Comparison of ENCODE assay signal across 22 mouse cellular contexts in the genomic region with DNA sequence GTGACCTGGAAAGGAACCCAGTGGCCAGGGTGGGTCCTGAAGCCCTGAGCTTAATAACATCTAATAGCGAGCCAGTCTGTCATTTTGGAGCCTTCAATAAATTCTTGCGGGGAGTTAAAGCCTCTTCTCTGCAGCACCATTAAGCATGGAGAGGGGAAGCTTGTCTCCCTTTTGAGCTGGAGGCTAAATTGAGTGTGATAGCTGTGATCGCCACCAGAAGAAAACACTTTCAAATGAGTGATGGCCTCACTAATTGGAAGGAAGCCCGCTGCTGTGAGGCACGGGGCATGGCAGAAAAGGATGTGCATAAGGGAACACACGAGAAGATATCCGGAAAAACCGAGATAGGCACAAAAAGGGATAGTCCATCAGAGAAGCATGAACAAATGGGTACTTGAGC.
DNase-seq lines count a peak whose midpoint lies in the region; ATAC-seq and TF ChIP-seq lines count a peak whose summit lies in the region.
"Had no signal": no experiment of that assay in that cellular context is flagged by ENCODE, and none has a peak within 500 bp of the region (broad histone marks: within the 10 kb centered on the region; RNA-seq: fewer than 3 reads in every experiment).

No protein-coding gene starts in this region.

- TF ChIP-seq CTCF in hindbrain, postnatal 0 days (IDR thresholded peaks at IDR 0.05; ENCODE audit: low read depth): no peak

- H3K4me3 ChIP-seq in forebrain, embryonic 14.5 days (ENCODE audit: low read depth, low read length): no peak overlapping the region
- no peak overlapping the region for H3K4me3 ChIP-seq in forebrain, embryonic 12.5 days (replicated peaks)
- no peak overlapping the region for H3K4me3 ChIP-seq in hindbrain, postnatal 0 days (ENCODE audit: low read length)
- H3K4me3 ChIP-seq in hindbrain, embryonic 11.5 days (ENCODE audit: low read depth, low read length): no peak overlapping the region
- H3K4me3 ChIP-seq: embryonic facial prominence, embryonic 13.5 days; heart, adult 2 months; heart, embryonic 15.5 days had no signal

- no peak overlapping the region for H3K9ac ChIP-seq in forebrain, embryonic 14.5 days (ENCODE audit: low read length)
- H3K9ac ChIP-seq in forebrain, embryonic 12.5 days: no peak overlapping the region
- H3K9ac ChIP-seq in hindbrain, postnatal 0 days (replicated peaks; ENCODE audit: low read length): no peak overlapping the region
- no peak overlapping the region for H3K9ac ChIP-seq in hindbrain, embryonic 11.5 days (ENCODE audit: low read depth, low read length)
- H3K9ac ChIP-seq: embryonic facial prominence, embryonic 13.5 days; heart, embryonic 15.5 days had no signal

- 69% methylated on average over 8 of the region's 8 CpGs for WGBS in forebrain, embryonic 14.5 days
- 75% methylated on average over 8 of the region's 8 CpGs for WGBS in forebrain, embryonic 12.5 days
- WGBS in hindbrain, postnatal 0 days: 65% methylated on average over 8 of the region's 8 CpGs
- WGBS in hindbrain, embryonic 11.5 days: 76% methylated on average over 8 of the region's 8 CpGs

- no peak overlapping the region for H3K27ac ChIP-seq in forebrain, embryonic 14.5 days (ENCODE audit: low read depth, low read length)
- H3K27ac ChIP-seq in forebrain, embryonic 12.5 days: no peak overlapping the region
- no peak overlapping the region for H3K27ac ChIP-seq in hindbrain, postnatal 0 days
- no peak overlapping the region for H3K27ac ChIP-seq in hindbrain, embryonic 11.5 days (ENCODE audit: low read depth, low read length)
- H3K27ac ChIP-seq: embryonic facial prominence, embryonic 13.5 days; heart, adult 2 months; heart, embryonic 15.5 days had no signal

- DNase-seq in cerebellum, postnatal 10 days: peak; percentile 10 to 17
- DNase-seq in cerebellum, postnatal 4 days (ENCODE audit: low spot score in 2 of 2): no peak
- DNase-seq in forebrain, embryonic 14.5 days (ENCODE audit: low spot score): peak; percentile 13
- DNase-seq in hindbrain, postnatal 0 days (ENCODE audit: low spot score): peak; percentile 19
- no peak for DNase-seq in hindbrain, embryonic 11.5 days (ENCODE audit: low spot score)
- peak; percentile 10 for DNase-seq in mesoderm, embryonic 11.5 days (ENCODE audit: low read depth, low spot score)
- DNase-seq in ovary, adult 18-20 months (ENCODE audit: low spot score): no peak
- DNase-seq: adrenal gland, postnatal 10 days; B cell, adult 2 months; cerebellum, adult 11-12 months; cerebellum, postnatal 36 days; gastrocnemius, postnatal 14 days; heart, adult 2 months; kidney, adult 2 months had no signal

- H3K36me3 ChIP-seq in forebrain, embryonic 14.5 days (ENCODE audit: control insufficient read depth, insufficient read depth, low read length): no peaks in the 10 kb centered on the region
- no peaks in the 10 kb centered on the region for H3K36me3 ChIP-seq in forebrain, embryonic 12.5 days (replicated peaks)
- H3K36me3 ChIP-seq in hindbrain, postnatal 0 days (ENCODE audit: insufficient read depth, low read length): no peaks in the 10 kb centered on the region
- no peaks in the 10 kb centered on the region for H3K36me3 ChIP-seq in hindbrain, embryonic 11.5 days (ENCODE audit: control insufficient read depth, insufficient read depth, low read length)
- H3K36me3 ChIP-seq: embryonic facial prominence, embryonic 13.5 days; G1E; heart, embryonic 15.5 days had no signal

- no peaks in the 10 kb centered on the region for H3K27me3 ChIP-seq in forebrain, embryonic 14.5 days (replicated peaks; ENCODE audit: control insufficient read depth, insufficient read depth, low read length)
- H3K27me3 ChIP-seq in forebrain, embryonic 12.5 days: no peaks in the 10 kb centered on the region
- no peaks in the 10 kb centered on the region for H3K27me3 ChIP-seq in hindbrain, postnatal 0 days (ENCODE audit: insufficient read depth, low read length)
- no peaks in the 10 kb centered on the region for H3K27me3 ChIP-seq in hindbrain, embryonic 11.5 days (ENCODE audit: control insufficient read depth, insufficient read depth, low read length)
- H3K27me3 ChIP-seq: embryonic facial prominence, embryonic 13.5 days; heart, embryonic 15.5 days had no signal

- H3K4me1 ChIP-seq in forebrain, embryonic 14.5 days (ENCODE audit: control insufficient read depth, insufficient read depth, low read length): no peaks in the 10 kb centered on the region
- H3K4me1 ChIP-seq in forebrain, embryonic 12.5 days: no peaks in the 10 kb centered on the region
- no peaks in the 10 kb centered on the region for H3K4me1 ChIP-seq in hindbrain, postnatal 0 days (ENCODE audit: insufficient read depth, low read length)
- no peaks in the 10 kb centered on the region for H3K4me1 ChIP-seq in hindbrain, embryonic 11.5 days (replicated peaks; ENCODE audit: control insufficient read depth, insufficient read depth, low read length)
- H3K4me1 ChIP-seq: embryonic facial prominence, embryonic 13.5 days; heart, embryonic 15.5 days had no signal

- H3K9me3 ChIP-seq in forebrain, embryonic 14.5 days (replicated peaks; ENCODE audit: control insufficient read depth, low read length): no peaks in the 10 kb centered on the region
- no peaks in the 10 kb centered on the region for H3K9me3 ChIP-seq in forebrain, embryonic 12.5 days
- H3K9me3 ChIP-seq in hindbrain, postnatal 0 days (ENCODE audit: low read length): no peaks in the 10 kb centered on the region
- no peaks in the 10 kb centered on the region for H3K9me3 ChIP-seq in hindbrain, embryonic 11.5 days (ENCODE audit: control insufficient read depth, low read length)
- H3K9me3 ChIP-seq: embryonic facial prominence, embryonic 13.5 days; G1E; heart, embryonic 15.5 days had no signal

- no peak overlapping the region for H3K4me2 ChIP-seq in forebrain, embryonic 14.5 days (ENCODE audit: low read length)
- H3K4me2 ChIP-seq in forebrain, embryonic 12.5 days: no peak overlapping the region
- no peak overlapping the region for H3K4me2 ChIP-seq in hindbrain, postnatal 0 days (ENCODE audit: low read depth, low read length)
- no peak overlapping the region for H3K4me2 ChIP-seq in hindbrain, embryonic 11.5 days (replicated peaks; ENCODE audit: low read depth, low read length)
- H3K4me2 ChIP-seq: embryonic facial prominence, embryonic 13.5 days; heart, embryonic 11.5 days; heart, embryonic 15.5 days had no signal

- no peak for ATAC-seq in forebrain, embryonic 14.5 days
- no peak for ATAC-seq in forebrain, embryonic 12.5 days (ENCODE audit: low FRiP score)
- no peak; the same call in 1 of the 2 replicates for ATAC-seq in hindbrain, postnatal 0 days
- ATAC-seq in hindbrain, embryonic 11.5 days (ENCODE audit: low FRiP score): no peak
- ATAC-seq: CD4-positive, CD25-positive, alpha-beta regulatory T cell, adult 4 months; forebrain, embryonic 16.5 days; intestine, embryonic 16.5 days had no signal

Comparison
In these comparisons a context has a peak if more than half of its experiments do, and no peak if none do; other contexts are left out.
1. DNase-seq: peak in cerebellum, postnatal 10 days (2 of 2), forebrain, embryonic 14.5 days (single experiment), hindbrain, postnatal 0 days (single experiment) and mesoderm, embryonic 11.5 days (single experiment); none in cerebellum, postnatal 4 days (0 of 2), hindbrain, embryonic 11.5 days (single experiment) and ovary, adult 18-20 months (single experiment).